ENCODE assay signal across 1 mouse cellular context in the genomic region with DNA sequence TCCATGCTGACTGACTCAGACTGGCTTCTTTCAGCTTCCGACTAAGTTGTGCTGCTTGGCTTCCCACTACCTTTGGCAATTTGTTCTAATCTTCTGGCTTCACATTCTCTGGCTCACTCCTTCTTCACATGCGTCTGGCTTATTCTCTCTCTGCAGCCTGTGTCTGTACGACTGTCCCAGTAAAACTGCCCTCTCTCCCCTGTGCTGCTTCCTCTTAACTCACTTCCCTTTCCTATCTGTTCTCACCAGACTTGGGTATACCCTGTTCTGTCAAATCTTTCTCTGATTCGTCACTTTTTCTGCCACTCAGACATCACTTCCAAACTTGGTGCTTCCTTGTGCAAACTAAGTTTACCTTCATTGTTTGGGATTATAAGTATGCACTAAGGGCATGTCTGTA.
TF ChIP-seq lines count a peak whose summit lies in the region.

No protein-coding gene starts in this region.

TF ChIP-seq in MEL, 35 proteins besides CTCF, POLR2A, EP300 and RAD21:
- TF ChIP-seq NELFE (IDR thresholded peaks at IDR 0.05; ENCODE audit: low read depth, low read length) (peak; percentile 80), CHD1 (IDR thresholded peaks at IDR 0.05; ENCODE audit: low read depth, low read length) (no peak), E2F4 (IDR thresholded peaks at IDR 0.05; ENCODE audit: borderline replicate concordance, low read depth, low read length) (no peak), GABPA (IDR thresholded peaks at IDR 0.05; ENCODE audit: low read depth, low read length) (no peak), MEF2A (IDR thresholded peaks at IDR 0.05; ENCODE audit: extremely low read depth, insufficient replicate concordance, low read depth, low read length, poor library complexity, severe bottlenecking) (no peak), MXI1 (IDR thresholded peaks at IDR 0.05; ENCODE audit: low read depth, low read length) (no peak), ZMIZ1 (IDR thresholded peaks at IDR 0.05; ENCODE audit: low read depth, low read length) (0 out of 2 replicates have a peak, but pooled peaks have one; percentile 55), TAL1 (IDR thresholded peaks at IDR 0.05; ENCODE audit: low read length) (peak; percentile 72), JUND (IDR thresholded peaks at IDR 0.05; ENCODE audit: low read depth, low read length) (no peak), TBP (IDR thresholded peaks at IDR 0.05; ENCODE audit: low read depth, low read length) (peak; percentile 82; the same call in 1 of the 2 replicates), SMC3 (IDR thresholded peaks at IDR 0.05; ENCODE audit: low read depth, low read length) (no peak), POLR2AphosphoS2 (IDR thresholded peaks at IDR 0.05; ENCODE audit: low read length) (peak; percentile 62; the same call in 1 of the 2 replicates), SIN3A (IDR thresholded peaks at IDR 0.05; ENCODE audit: low read length) (peak; percentile 39; the same call in 1 of the 2 replicates), GATA1 (IDR thresholded peaks at IDR 0.05; ENCODE audit: low read depth, low read length) (peak; percentile 62), UBTF (IDR thresholded peaks at IDR 0.05; ENCODE audit: borderline replicate concordance, insufficient read depth, low read depth, low read length) (no peak), MAX (IDR thresholded peaks at IDR 0.05; ENCODE audit: low read length) (peak; percentile 54; the same call in 1 of the 2 replicates), MYB (IDR thresholded peaks at IDR 0.05; ENCODE audit: low read depth, low read length) (no peak), ELF1 (IDR thresholded peaks at IDR 0.05; ENCODE audit: low read depth, low read length) (peak; percentile 76), HCFC1 (IDR thresholded peaks at IDR 0.05; ENCODE audit: low read depth, low read length) (peak; percentile 77), MAFK (IDR thresholded peaks at IDR 0.05; ENCODE audit: borderline replicate concordance, low read depth, low read length) (no peak), KAT2A (conservative IDR thresholded peaks at IDR 0.05; ENCODE audit: low read depth, low read length) (no peak), ZC3H11A (IDR thresholded peaks at IDR 0.05; ENCODE audit: low read depth, low read length) (no peak), USF2 (IDR thresholded peaks at IDR 0.05; ENCODE audit: borderline replicate concordance in 1 of 2, insufficient read depth in 1 of 2, low read depth in 1 of 2, low read length in 2 of 2) (no peak), BHLHE40 (IDR thresholded peaks at IDR 0.05; ENCODE audit: borderline replicate concordance, low read depth, low read length) (no peak), ZKSCAN1 (IDR thresholded peaks at IDR 0.05; ENCODE audit: low read depth, low read length) (no peak), TCF12 (IDR thresholded peaks at IDR 0.05; ENCODE audit: low read depth, low read length) (no peak; the same call in 1 of the 2 replicates), POLR2AphosphoS5 (IDR thresholded peaks at IDR 0.05; ENCODE audit: borderline replicate concordance, low read depth, low read length) (no peak), CHD2 (IDR thresholded peaks at IDR 0.05; ENCODE audit: low read length) (no peak), ETS1 (IDR thresholded peaks at IDR 0.05; ENCODE audit: low read depth, low read length) (peak; percentile 11; the same call in 1 of the 2 replicates), MAZ (IDR thresholded peaks at IDR 0.05; ENCODE audit: low read depth, low read length) (no peak), USF1 (IDR thresholded peaks at IDR 0.05; ENCODE audit: low read depth, low read length) (no peak), MYC (IDR thresholded peaks at IDR 0.05; ENCODE audit: low read depth, low read length) (0 out of 2 replicates have a peak, but pooled peaks have one; percentile 19), ZNF384 (IDR thresholded peaks at IDR 0.05; ENCODE audit: low read depth, low read length) (no peak), NRF1 (IDR thresholded peaks at IDR 0.05; ENCODE audit: insufficient read depth, low read depth, low read length, poor library complexity, severe bottlenecking) (no peak), RCOR1 (IDR thresholded peaks at IDR 0.05; ENCODE audit: low read depth, low read length) (no peak; the same call in 1 of the 2 replicates)
